Mouse (Mus musculus) heart, postnatal 0 days (tissue): Measurements from ENCODE around the gene Vmn2r107.

Source experiments
- CTCF ChIP-seq: IDR thresholded peaks from 2 replicates; pipeline ENCODE4 v1.5.1; 2016; ENCODE audit warnings: antibody characterized with exemption, control low read depth, low read depth
- EP300 ChIP-seq: IDR thresholded peaks from 2 replicates; pipeline ENCODE4 v1.6.1; 2016; ENCODE audit warnings: antibody characterized with exemption, low read depth

- no peak for TF ChIP-seq CTCF
- no peak for TF ChIP-seq EP300
Measured at GRCm38 (mm10) chr17:20305790-20306189, 39.3 kb upstream of the Vmn2r107 start.
